Mouse (Mus musculus): Measurements from ENCODE around the gene Grid1.

- TF ChIP-seq MYOG (IDR thresholded peaks at IDR 0.05; ENCODE audit: control insufficient read depth in 1 of 3, insufficient read depth in 1 of 3, insufficient read length in 2 of 3, low read depth in 2 of 3) (no peak), SRF (IDR thresholded peaks at IDR 0.05; ENCODE audit: control insufficient read depth, insufficient read length, low read depth) (no peak), USF1 (IDR thresholded peaks at IDR 0.05; ENCODE audit: low read depth) (no peak), POLR2AphosphoS2 (IDR thresholded peaks at IDR 0.05; ENCODE audit: insufficient read length, low read depth) (no peak), POLR2A (IDR thresholded peaks at IDR 0.05; ENCODE audit: insufficient read length, low read depth) (no peak), TCF12 (IDR thresholded peaks at IDR 0.05; ENCODE audit: insufficient read depth, poor library complexity, severe bottlenecking) (no peak), E2F4 (IDR thresholded peaks at IDR 0.05; ENCODE audit: insufficient read depth) (no peak), TCF3 (IDR thresholded peaks at IDR 0.05; ENCODE audit: insufficient read length, low read depth) (no peak)
Observed at GRCm38 (mm10) chr14:34868513-34869260, 48.8 kb downstream of the Grid1 start.

All from myocyte (in vitro differentiated cells).